Mouse (Mus musculus) forebrain, embryonic 14.5 days (tissue): Measurements from ENCODE around the gene Hist1h2ao. TPM values are rescaled to one million over a fixed set of nuclear protein-coding genes. Genes with fewer than 3 reads are reported as not detected.
A peak's percentile ranks its signal among the peaks of the same experiment; 100 is the strongest.
"Not testable (repeated sequence)": the region's sequence is repeated elsewhere in the genome, so short reads cannot be mapped to it uniquely, and the experiment has no call there.

Experiments used
- ATAC-seq: fragments of 200-750 bp; cut with Nextera tagmentation; 2 replicates; pipeline ENCODE4 v1.8.0; 2017; ENCODE audit warnings: mild to moderate bottlenecking, moderate library complexity
- DNase-seq: peaks from one replicate; pipeline ENCODE4 v3.0.0-alpha.2; 2015; ENCODE audit warnings: low spot score
- H3K27ac ChIP-seq: fragments of 300-500 bp; sonication (generic); 2 replicates; pipeline ENCODE4 v1.5.1; 2014; ENCODE audit warnings: low read depth, mild to moderate bottlenecking, control low read depth, low read length, moderate library complexity
- H3K27me3 ChIP-seq: fragments of 300-500 bp; sonication (generic); replicated peaks from 2 replicates; pipeline ENCODE4 v1.6.1; 2014; ENCODE audit warnings: low read length, control low read depth, mixed read lengths; ENCODE audit not compliant: control insufficient read depth, insufficient read depth
- H3K36me3 ChIP-seq: fragments of 300-500 bp; sonication (generic); 2 replicates; pipeline ENCODE4 v1.6.1; 2014; ENCODE audit warnings: low read length, control low read depth; ENCODE audit not compliant: control insufficient read depth, insufficient read depth
- H3K4me1 ChIP-seq: fragments of 300-500 bp; sonication (generic); 2 replicates; pipeline ENCODE4 v1.6.1; 2014; ENCODE audit warnings: antibody characterized with exemption, low read length, control low read depth; ENCODE audit not compliant: control insufficient read depth, insufficient read depth
- H3K4me2 ChIP-seq: fragments of 300-500 bp; sonication (generic); 2 replicates; pipeline ENCODE4 v1.6.1; 2014; ENCODE audit warnings: mild to moderate bottlenecking, control low read depth, low read length
- H3K4me3 ChIP-seq: fragments of 300-500 bp; sonication (generic); 2 replicates; pipeline ENCODE4 v1.5.1; 2014; ENCODE audit warnings: low read depth, low read length, control low read depth
- H3K9ac ChIP-seq: fragments of 300-500 bp; sonication (generic); 2 replicates; pipeline ENCODE4 v1.6.1; 2014; ENCODE audit warnings: mild to moderate bottlenecking, low read length, control low read depth, moderate library complexity
- H3K9me3 ChIP-seq: fragments of 300-500 bp; sonication (generic); replicated peaks from 2 replicates; pipeline ENCODE4 v1.6.1; 2016; ENCODE audit warnings: low read length, control low read depth, mixed read lengths; ENCODE audit not compliant: control insufficient read depth
- WGBS: fragments of 180-500 bp; shearing (Covaris S2); extraction: QIAGEN DNeasy Blood & Tissue Kit; methylation state at CpG from one replicate; pipeline ENCODE4 v1.1.7; 2014; 5-methylcytosine and 5-hydroxymethylcytosine counted together
- polyA plus RNA-seq: library from polyadenylated mRNA; unstranded; fragments of >200 nt; fragmentation: Nextera tagmentation; extraction: Ambion mirVana; gene quantifications from 2 replicates; pipeline ENCODE4 v1.2.1, GENCODE M21; 2014

The Hist1h2ao gene
- not detected in 2 replicates for polyA plus RNA-seq

DNA sequence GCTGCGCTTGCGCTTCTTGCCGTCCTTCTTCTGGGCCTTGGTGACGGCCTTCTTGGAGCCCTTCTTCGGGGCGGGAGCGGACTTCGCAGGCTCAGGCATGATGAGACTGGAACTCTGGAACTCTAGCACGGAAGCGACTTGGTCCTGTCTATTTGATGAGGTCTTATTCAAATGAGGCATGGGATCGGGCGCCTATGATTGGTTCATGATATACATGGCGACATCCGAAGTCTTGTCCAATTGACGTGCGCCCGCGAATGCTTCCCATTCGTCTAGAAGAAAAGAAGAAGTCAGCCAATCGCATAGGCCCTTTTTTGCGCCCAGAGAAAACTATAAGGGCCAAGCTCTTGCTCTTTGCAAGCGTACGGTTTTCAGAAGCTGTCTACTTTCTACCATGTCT, at the start of gene Hist1h2ao, which contains the start of gene Hist1h2bq:
Gene Hist1h2ao (plus strand): TSS at position 393 of the 400 bp plus-strand sequence.
Gene Hist1h2bq (minus strand): TSS at position 125 of the 400 bp plus-strand sequence.
- no CpG with 5 or more reads among the region's 23 CpGs for WGBS
- H3K9ac ChIP-seq, H3K4me2 ChIP-seq, DNase-seq, H3K4me3 ChIP-seq, H3K9me3 ChIP-seq, H3K27ac ChIP-seq, H3K4me1 ChIP-seq, H3K36me3 ChIP-seq, H3K27me3 ChIP-seq: not testable (repeated sequence)
- ATAC-seq, result peak; percentile 97

DNA sequence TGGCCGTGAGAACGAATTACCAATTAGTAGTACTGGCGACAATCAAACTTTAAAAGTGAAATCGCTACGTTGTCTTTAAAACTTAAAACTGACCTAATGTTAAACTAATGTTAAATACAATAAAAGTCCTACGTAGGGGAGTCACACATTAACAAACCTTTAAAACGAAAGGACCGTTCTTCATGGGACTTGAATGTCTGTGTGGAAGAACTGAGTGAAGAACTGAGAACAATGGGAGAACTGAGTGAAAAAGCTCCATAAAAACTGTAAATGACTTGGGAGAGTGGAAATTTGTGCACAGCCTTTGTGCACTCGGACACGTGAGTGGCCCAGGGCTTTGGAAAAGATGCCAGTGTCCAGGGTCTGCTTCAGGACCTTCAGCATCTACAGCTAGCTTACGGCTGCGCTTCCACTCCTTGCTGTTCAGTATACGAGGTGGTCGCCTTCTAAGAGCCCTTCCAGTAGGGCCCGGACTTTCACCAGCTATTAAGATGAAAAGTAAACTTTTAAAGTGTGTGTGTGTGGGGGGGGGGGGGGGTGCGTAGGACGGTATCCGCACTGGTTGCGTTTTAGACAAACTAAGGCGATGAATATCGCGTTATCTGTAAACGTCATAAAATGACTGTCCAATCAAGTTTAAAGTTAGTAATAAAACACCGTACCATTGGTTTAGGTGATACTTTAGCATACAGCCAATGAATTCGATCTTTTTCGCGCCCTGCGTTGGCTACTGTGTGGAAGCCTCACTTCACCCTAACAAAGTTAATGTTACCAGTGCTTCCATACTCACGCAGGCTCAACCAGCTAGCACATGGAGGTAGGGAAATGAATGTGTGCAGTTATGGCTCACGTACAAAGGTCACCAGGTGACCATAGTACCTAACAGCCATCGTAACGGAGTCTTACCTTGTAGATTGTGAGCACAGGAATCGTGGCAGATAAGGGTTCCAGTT, 31.2 kb upstream of the Hist1h2ao start:
- Histone ChIP-seq H3K27me3 (no peaks in the 10 kb centered on the region), H3K9me3 (no peaks in the 10 kb centered on the region), H3K4me1 (peaks cover 22% of the 10 kb centered on the region), H3K36me3 (no peaks in the 10 kb centered on the region), H3K9ac (peak overlapping the region; percentile 83), H3K4me2 (peak overlapping the region; percentile 76), H3K4me3 (peak overlapping the region; percentile 48), H3K27ac (peak overlapping the region; percentile 92)
- WGBS, result 3% methylated on average over 33 of the region's 33 CpGs
- DNase-seq (peak; percentile 98), ATAC-seq (peak; percentile 89)

DNA sequence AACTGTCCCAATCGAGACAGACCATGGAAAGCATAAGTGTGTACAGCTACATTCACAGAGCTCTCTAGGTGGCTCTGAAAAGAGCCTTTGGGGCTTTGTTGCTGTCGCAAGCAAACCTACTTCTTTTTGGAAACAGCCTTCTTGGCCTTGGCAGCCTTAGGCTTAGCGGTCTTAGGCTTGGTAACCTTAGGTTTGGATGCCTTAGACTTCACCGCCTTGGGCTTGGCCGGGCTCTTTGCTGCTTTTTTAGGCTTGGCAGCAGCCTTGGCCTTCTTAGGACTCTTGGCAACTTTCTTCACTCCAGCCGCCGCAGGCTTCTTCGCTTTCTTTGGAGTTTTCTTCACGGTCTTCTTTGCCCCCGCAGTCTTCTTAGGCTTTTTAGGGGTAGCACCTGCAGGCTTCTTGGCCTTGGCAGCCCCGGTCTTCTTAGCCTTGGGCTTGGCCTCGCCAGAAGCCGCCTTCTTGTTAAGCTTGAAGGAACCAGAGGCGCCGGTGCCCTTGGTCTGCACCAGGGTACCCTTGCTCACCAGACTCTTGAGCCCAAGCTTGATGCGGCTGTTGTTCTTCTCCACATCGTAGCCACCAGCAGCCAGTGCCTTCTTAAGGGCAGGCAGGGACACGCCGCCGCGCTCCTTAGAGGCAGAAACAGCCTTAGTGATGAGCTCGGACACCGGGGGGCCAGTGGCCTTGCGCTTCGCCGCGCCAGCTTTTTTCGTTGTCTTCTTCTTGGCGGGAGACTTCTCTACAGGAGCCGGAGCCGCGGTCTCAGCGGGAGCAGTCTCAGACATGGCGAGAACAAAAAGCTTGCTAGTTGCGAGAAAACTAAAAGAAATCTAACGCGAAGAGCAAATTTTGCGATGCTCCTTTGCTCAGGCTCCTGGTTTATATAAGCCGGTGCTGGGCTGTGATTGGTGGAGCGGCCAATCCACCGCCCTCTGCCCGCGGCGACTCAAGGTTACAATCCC, 30.2 kb upstream of the Hist1h2ao start, which contains the start of gene Hist1h1b:
Gene Hist1h1b (minus strand): TSS at position 859 of the 965 bp plus-strand sequence.
- no peaks in the 10 kb centered on the region for H3K27me3 ChIP-seq
- H3K9me3 ChIP-seq, result no peaks in the 10 kb centered on the region
- peaks cover 26% of the 10 kb centered on the region for H3K4me1 ChIP-seq
- whole genome bisulfite sequencing, result under 1% methylated on average over 44 of the region's 44 CpGs
- ATAC-seq (peak; percentile 29), DNase-seq (peak; percentile 85)
- H3K36me3 ChIP-seq, result no peaks in the 10 kb centered on the region
- H3K4me3 ChIP-seq, result peak within 1 kb of the TSS; percentile 48
- peak within 1 kb of the TSS; percentile 76 for H3K4me2 ChIP-seq
- peak within 1 kb of the TSS; percentile 92 for H3K27ac ChIP-seq
- H3K9ac ChIP-seq, result peak within 1 kb of the TSS; percentile 83

DNA sequence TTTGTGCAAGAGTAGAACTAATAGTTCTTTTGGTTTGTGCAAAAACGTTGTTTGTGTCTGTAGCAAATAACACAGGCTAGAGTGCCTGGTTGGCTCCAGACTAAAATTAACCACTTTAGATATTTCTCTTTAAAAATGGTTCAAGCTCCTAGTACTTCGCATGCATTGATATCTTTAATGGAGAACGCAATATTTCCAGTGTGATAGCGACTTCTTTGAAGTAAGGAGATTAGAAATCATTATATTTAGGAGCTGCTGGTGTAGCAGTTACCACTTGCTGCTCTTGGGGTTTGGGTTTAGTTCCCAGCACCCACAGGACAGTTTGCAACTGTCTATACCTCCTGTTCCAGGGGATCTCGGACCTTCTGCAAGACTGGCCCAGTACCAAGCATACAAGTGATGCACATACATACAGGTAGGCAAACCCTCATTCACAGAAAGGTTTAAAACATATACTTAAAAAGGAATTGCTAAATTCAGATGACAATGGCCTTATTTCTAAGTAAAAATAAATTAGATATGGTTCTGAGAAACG, 29.2 kb upstream of the Hist1h2ao start:
- H3K27me3 ChIP-seq, result no peaks in the 10 kb centered on the region
- H3K4me2 ChIP-seq, result peak overlapping the region; percentile 76
- WGBS, result 41% methylated on average over 6 of the region's 6 CpGs
- ATAC-seq, result no peak
- H3K9ac ChIP-seq, result peak overlapping the region; percentile 83
- no peaks in the 10 kb centered on the region for H3K9me3 ChIP-seq
- H3K36me3 ChIP-seq, result no peaks in the 10 kb centered on the region
- H3K4me1 ChIP-seq, result peaks cover 30% of the 10 kb centered on the region
- no peak overlapping the region for H3K4me3 ChIP-seq
- peak overlapping the region; percentile 58; the same call in 1 of the 2 replicates for H3K27ac ChIP-seq
- DNase-seq, result no peak

DNA sequence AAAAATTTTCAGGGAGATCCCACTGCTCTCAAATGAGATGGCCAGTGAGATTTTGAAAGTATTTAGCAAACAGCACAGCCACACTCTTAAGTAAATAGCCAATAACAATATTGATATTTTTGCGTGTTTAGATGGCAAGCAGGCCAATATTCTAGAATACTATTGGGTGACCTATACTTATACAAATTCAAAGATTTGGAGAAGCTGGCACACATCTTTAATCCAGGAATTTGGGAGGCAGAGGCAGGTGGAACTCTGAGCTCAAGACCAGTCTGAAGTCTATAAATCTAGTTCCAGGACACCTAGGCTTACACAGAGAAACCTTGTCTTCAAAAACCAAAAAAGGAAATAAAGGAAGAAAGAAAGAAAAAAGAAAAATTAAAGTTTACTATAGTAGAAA, 28.6 kb upstream of the Hist1h2ao start:
- Histone ChIP-seq H3K4me3 (no peak overlapping the region), H3K27me3 (no peaks in the 10 kb centered on the region), H3K9ac (no peak overlapping the region), H3K27ac (no peak overlapping the region), H3K36me3 (no peaks in the 10 kb centered on the region), H3K9me3 (no peaks in the 10 kb centered on the region), H3K4me2 (no peak overlapping the region), H3K4me1 (peaks cover 34% of the 10 kb centered on the region)
- no peak for DNase-seq
- 90% methylated on average over 1 of the region's 1 CpGs for WGBS
- ATAC-seq, result no peak

DNA sequence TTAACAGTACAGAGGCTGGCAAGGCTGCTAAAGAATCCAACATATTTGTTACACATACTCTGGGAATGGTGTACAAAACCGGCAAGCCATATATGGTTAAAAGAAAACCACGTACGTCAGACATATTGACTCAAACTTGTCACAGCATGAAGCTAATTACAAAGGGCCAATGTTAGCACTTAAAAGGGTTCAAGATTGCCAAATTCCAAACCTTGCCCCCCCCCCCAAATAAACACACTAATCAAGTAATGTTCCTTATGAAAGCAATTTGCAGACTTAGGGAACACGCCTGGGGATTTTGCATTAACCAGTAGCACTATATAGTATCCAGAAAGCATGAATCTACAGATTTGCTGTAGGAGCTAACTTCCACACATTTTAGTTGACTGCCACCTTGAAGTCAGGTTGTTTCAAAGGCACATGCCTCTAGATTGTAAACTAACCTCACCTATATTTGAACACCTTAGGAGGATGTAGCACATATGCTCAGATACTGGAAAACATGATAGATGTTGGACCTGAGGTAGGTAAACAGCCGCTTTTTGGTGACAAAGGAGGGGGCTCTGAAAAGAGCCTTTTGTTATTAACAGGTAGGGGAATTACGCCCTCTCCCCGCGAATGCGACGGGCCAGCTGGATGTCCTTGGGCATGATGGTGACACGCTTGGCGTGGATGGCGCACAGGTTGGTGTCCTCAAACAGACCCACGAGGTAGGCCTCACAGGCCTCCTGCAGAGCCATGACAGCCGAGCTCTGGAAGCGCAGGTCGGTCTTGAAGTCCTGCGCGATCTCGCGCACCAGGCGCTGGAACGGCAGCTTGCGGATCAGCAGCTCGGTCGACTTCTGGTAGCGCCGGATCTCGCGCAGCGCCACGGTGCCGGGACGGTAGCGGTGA, 27.7 kb upstream of the Hist1h2ao start:
- H3K9me3 ChIP-seq, H3K27me3 ChIP-seq, H3K36me3 ChIP-seq, ATAC-seq: not testable (repeated sequence)
- peak overlapping the region; percentile 68 for H3K9ac ChIP-seq
- peak overlapping the region; percentile 67 for H3K4me2 ChIP-seq
- peak overlapping the region; percentile 37 for H3K4me3 ChIP-seq
- peak overlapping the region; percentile 87 for H3K27ac ChIP-seq
- under 1% methylated on average over 14 of the region's 35 CpGs for WGBS
- peak; percentile 63 for DNase-seq
- H3K4me1 ChIP-seq, result peaks cover 34% of the 10 kb centered on the region

DNA sequence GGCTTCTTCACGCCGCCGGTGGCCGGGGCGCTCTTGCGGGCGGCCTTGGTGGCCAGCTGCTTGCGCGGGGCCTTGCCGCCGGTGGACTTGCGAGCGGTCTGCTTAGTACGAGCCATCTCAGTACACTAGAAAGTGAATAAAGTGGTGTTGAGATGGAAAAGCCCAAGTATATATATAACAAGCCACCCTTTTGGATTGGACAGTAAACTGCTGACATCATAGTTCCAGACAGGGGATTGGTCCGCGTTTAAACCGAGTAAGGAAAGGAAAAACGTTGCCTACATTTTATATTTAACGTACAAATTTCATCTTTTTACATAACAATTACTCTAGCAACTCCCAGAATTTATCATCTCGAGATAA, 27.0 kb upstream of the Hist1h2ao start, which contains the start of gene Hist1h3i:
Gene Hist1h3i (minus strand): TSS at position 116 of the 363 bp plus-strand sequence.
- H3K9ac ChIP-seq, result peak within 1 kb of the TSS; percentile 68
- no peaks in the 10 kb centered on the region for H3K27me3 ChIP-seq
- peak; percentile 97 for DNase-seq
- 0% methylated on average over 11 of the region's 20 CpGs for WGBS
- peak; percentile 73 for ATAC-seq
- peak within 1 kb of the TSS; percentile 37 for H3K4me3 ChIP-seq
- H3K4me2 ChIP-seq, result peak within 1 kb of the TSS; percentile 67
- H3K36me3 ChIP-seq, result no peaks in the 10 kb centered on the region
- H3K4me1 ChIP-seq, result peaks cover 39% of the 10 kb centered on the region
- H3K27ac ChIP-seq, result peak within 1 kb of the TSS; percentile 87
- H3K9me3 ChIP-seq, result no peaks in the 10 kb centered on the region
